Mouse (Mus musculus) cortical plate, adult 2 months (tissue): ENCODE measurements at regions not wholly inside any gene's neighbourhood (a gene's known extent, or its start where the extent isn't known, plus 50 kb on each side); places are given as distances from the start of the nearest gene placed in this dataset.

Experiments used
- CTCF ChIP-seq: fragments of 200-500 bp; IDR thresholded peaks from 2 replicates; pipeline ENCODE4 v1.5.1; 2011; ENCODE audit warnings: mild to moderate bottlenecking, control low read depth, low read length; ENCODE audit not compliant: insufficient read depth; ENCODE audit errors: extremely low read depth
- POLR2A ChIP-seq: fragments of 200-500 bp; IDR thresholded peaks from 2 replicates; pipeline ENCODE4 v1.6.1; 2011; ENCODE audit warnings: mild to moderate bottlenecking, low read length, control low read depth; ENCODE audit not compliant: insufficient read depth; ENCODE audit errors: extremely low read depth

- TF ChIP-seq CTCF (no peak), POLR2A (no peak)
Observed at GRCm38 (mm10) chr13:97358261-97358660, 117.4 kb downstream of the Enc1 start.
